Mouse (Mus musculus) erythroblast, embryonic 14.5 days (primary cell): ENCODE data around the gene Cntnap1.

Experiments
- GATA1 ChIP-seq: IDR thresholded peaks from 2 replicates; pipeline ENCODE4 v1.6.1; 2012; ENCODE audit warnings: low read length, inconsistent platforms, mixed read lengths
- TAL1 ChIP-seq: IDR thresholded peaks from 3 replicates; pipeline ENCODE4 v1.6.1; 2012; ENCODE audit warnings: low read length, inconsistent platforms, mixed read lengths

- TF ChIP-seq TAL1 (no peak), GATA1 (no peak)
These were observed 9.0 kb downstream of the Cntnap1 start for GRCm38 (mm10) chr11:101179306-101179705.
